Mouse (Mus musculus) mouse trophoblast stem cell (cell line): ENCODE data around the gene Bms1.

Experiments used
- in situ Hi-C, 2 experiments: fragments of 300-500 bp; cut with MseI, MboI; formaldehyde crosslinking; loops; 2 replicates in 1 of 2; 3 replicates in 1 of 2; pipeline ENCODE4 v1.15.1; 2025

The Bms1 gene

DNA sequence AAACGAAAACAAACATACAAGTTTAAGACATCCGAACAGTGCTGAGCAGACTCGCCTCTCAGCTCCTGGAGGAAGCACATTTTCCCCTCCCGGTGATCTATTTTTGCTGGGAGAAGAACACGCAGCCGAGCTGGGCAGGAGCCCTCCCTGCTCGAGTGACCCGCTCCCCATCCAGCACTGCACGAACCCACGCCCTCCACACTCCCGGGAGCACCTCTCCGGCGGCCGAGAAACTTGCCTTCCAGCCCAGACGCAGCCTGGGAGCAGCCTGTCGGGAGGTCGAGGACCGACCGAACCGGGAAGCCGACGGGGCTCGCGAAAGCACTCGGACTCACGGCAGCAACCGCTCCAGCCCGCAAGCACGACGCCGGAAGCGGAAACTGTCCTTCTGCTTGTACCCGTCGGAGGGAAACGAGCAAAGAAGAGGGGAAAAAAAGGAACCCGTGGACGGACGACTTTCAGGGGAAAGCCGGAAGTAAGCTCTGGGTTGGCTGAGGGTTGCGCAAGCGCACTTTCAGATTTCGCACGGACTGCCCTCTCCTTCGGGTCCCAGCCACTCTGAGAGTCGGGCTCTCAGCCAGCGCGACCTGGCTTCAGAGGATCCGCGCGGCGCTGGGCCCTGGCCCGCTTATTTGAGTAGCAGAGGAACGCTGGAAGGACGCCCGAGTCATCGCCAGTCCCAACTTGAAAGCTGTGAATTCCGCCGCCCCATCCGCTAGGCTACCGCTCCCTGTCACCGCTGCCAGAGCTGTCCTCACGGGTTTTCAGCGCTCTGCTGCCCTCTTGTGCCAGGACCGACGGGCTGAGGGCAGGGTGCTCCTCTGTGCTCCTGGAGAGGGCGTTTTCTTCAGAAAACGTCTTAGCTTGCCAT is at the start of gene Bms1:
Gene Bms1, minus strand, starts transcription at position 425 of the 871 bp plus-strand sequence.
- in situ Hi-C loops: no loop called here

- in situ Hi-C loops: no loop called here
These were observed 42.9 kb upstream of the Bms1 start for GRCm38 (mm10) chr6:118462069-118462705.

DNA sequence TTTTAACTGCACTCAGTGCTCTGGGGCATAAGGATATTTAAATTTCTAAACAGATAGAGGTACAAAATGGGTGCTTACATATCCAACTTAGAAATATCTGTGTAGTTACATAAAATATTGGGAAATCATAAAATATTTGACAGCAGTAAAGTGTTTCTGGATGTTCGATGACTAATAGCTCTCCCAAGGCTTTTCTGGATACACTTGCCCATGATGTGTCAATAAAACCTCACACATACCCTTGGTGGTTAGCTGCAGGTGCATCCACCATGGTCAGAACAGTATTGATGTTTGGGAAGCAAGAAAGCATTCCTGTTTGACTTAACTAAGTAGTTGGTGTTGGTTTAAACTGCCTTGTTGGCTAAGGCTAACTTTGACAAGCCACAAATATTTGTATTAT is 38.5 kb upstream of the Bms1 start:
- in situ Hi-C loops: no loop called here

- in situ Hi-C loops: no loop called here
These were observed 35.9 kb upstream of the Bms1 start, which contains the start of gene Zfp248 for GRCm38 (mm10) chr6:118455042-118455631. TSS of gene Zfp248 (minus strand) at chr6:118455528.

DNA sequence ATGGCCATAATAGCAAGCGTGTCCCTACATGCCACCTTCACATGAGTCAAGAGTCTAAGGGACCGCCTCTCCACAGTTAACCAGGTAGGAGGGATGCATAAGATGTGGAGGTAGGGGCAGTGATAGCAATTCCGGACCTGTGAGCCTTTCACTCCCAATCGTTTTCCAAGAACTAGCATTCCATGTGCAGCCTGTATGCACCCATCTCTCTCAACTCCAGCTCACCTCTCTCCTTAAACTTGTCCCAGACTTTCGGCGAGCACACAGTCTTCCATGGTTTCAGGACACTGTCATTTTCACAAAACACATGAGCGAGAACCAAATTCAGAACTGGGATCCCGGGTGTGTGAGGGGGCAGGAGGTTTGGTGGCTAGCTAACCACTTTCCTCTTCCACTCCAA is 35.2 kb upstream of the Bms1 start:
- in situ Hi-C loops: no loop called here

- in situ Hi-C loops: no loop called here
These were observed 12.2 kb upstream of the Bms1 start for GRCm38 (mm10) chr6:118431502-118431901.

DNA sequence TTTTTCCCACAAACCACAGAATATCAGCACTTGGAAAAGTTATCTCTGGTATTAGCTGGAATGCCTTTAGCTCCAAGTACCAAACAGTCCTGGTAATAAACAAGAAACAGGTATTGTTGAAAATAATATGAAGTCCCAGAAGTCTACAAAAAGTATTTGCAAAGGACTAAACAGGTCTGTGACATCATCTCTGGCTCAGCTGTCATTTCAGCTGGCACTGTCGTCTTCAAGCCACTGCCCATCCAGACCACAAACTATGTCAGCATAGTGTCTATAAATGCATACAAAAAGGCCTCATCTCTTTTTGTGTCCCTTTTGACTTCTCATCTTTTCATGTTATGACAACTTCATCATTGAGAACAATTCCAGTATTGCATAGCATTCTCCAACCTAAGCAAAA is 7.4 kb upstream of the Bms1 start:
- in situ Hi-C loops: no loop called here

DNA sequence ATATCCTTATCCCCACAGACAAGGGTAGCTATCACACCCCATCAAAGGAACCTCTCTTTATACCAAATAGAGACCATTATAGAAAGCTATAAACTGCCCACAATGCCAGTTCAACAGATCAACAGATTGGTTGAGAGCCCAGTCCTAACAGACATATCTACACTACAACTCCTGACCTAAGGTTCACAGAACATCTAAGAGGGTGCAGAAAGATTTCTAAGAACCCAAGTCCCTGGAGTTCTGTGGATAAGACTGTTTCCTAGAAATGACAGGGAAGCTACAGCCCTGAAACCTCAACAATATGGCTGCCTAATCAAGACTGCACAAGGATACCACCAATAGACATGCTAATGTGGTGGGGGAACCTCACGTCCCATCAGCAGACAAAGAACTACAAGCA is 8.8 kb downstream of the Bms1 start:
- in situ Hi-C loops: no loop called here

DNA sequence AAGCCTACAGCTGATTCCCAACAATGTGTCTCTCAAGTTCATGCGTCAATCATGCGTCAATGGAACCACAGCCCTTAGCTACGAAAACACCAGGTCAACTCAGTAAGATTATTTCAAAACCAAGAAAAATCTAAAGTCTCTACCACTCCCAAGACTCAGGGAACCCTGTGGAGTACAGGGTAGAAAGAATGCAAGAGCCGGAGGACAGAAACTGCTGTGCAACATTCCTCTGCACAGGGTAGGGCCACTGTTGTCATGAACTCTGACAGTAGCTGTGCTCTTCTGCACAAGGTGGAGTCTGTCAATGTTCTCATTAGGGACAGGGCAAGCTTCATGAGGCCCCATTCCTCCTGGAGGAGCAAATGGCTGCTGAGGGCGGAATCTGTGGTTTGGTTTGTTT is 10.8 kb downstream of the Bms1 start:
- in situ Hi-C loops: no loop called here

DNA sequence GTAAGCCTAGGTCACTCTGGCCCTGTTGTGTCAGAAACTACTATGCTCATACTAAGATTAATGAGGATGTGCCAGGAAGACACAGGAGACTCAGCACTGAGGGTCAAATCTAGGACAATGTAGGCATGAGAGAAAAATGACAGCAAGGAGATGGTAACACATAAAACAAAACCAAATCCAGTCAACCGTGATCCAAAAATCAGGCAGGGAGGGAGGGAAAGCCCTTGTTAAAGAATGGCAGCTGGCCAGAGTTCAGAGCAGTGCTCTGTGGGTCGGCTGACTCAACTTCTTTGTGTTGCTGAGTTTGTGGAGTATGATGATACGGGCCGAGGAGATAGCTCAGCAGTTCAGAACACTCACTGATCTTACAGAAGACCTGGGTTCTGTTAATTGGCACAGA is 12.9 kb downstream of the Bms1 start:
- in situ Hi-C loops: no loop called here

DNA sequence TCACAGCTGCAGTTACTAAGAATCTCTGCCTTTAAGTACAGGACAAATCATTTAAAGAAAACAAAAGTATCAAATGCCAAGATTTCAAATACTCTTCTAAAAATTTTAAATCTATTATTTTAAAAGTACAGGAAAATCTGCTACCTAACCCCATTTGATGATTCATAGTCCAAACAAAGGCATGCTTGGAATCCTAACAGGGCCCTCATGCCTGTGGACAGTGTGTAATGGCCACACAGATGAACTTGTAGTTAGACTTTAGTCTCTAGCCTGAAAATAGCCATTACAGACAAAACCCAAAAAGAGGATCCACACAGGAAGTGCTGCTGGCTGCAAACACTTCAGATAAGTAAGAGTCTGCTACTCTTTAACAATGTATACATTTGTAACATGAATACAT is 28.5 kb downstream of the Bms1 start:
- in situ Hi-C loops: no loop called here

- in situ Hi-C loops: loop anchor here in 1 of 2 experiments (10.0 kb wide), 1 partner anchor 201 kb away; no protein-coding TSS in a partner anchor
These were observed 33.3 kb downstream of the Bms1 start for GRCm38 (mm10) chr6:118385962-118386361.

DNA sequence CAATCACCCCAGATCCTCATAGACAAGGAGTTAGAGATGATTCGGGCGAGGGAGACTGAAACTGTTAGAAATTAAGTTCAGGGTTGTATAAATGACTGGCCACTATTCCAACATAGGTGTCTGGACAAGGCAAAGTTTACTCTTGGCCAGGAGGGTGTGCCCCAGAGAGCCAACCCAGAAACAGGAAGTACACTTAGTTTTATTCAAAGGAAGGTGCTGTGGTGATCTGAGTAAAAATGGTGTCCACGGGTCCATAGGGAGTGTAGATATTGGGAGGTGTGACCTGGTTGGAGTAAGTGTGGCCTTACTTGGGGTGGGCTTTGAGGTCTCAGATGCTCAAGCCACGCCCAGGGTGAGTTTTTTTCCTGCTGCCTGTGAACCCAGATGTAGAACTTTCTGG is 38.0 kb downstream of the Bms1 start:
- in situ Hi-C loops: loop anchor here in 1 of 2 experiments (10.0 kb wide), 1 partner anchor 196 kb away; no protein-coding TSS in a partner anchor

- in situ Hi-C loops: loop anchor here in 1 of 2 experiments (10.0 kb wide), 1 partner anchor 196 kb away; no protein-coding TSS in a partner anchor
These were observed 38.6 kb downstream of the Bms1 start for GRCm38 (mm10) chr6:118380630-118381029.

DNA sequence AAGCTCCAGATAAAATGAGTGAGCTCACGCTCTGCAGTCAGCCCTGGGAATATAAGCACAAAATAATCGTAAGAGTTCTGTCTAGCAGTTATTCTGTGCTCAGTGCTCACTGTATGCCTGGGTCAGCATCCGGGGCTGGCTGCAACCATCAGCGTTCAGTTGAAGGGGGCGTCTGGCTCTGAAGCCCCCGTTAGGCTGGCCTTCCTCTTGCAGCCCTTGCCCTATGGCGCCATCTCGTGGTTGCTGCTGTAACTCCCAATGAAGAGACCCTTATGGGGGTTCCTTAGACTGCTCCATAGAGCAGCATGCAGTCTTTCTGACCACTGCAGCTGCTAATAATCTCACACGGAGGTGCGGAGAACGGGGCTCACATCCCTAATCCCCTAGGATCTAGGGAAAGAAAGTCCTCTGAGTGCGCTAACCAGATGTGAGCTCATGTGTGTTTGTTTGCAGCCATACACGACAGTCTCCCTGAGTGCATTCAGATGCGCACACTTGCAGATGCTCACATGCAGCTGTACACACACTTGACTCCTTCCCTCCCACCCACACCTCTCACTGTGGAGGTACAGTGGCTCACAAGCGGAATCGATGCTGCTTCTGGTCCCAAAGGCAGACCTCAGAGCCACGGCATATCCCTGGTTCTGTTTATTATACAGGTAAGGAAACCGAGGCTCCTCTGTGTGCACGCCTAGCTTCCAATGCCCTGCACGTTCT is 39.7 kb downstream of the Bms1 start:
- in situ Hi-C loops: loop anchor here (10.0 kb wide), 1 partner anchor 195 kb away; no protein-coding TSS in a partner anchor

GRCm38 (mm10) chr6:118377611-118378010 is 41.7 kb downstream of the Bms1 start:
- in situ Hi-C loops: loop anchor here in 1 of 2 experiments (10.0 kb wide), 1 partner anchor 193 kb away; no protein-coding TSS in a partner anchor

- in situ Hi-C loops: loop anchor here in 1 of 2 experiments (10.0 kb wide), 1 partner anchor 191 kb away; no protein-coding TSS in a partner anchor
These were observed 43.3 kb downstream of the Bms1 start for GRCm38 (mm10) chr6:118376023-118376422.

DNA sequence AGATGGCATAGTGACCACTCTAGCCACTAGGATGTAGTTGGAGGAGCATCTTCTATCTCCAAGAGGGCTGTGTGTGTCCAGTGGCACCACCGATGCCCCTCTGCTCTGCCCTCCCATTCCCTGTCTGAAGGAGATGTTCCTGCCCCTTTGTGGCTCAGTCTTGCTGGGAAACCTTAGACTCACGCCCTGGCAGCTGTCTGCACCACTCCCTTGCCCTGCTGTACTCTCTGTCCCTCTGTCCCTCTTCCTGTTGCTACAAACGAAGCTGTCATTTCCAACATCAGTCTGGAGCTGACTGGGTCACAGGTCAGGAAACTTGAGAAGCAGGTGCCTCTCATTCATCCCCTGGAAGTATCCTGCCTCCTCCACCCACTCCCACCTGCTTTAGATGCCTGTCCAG is 43.8 kb downstream of the Bms1 start:
- in situ Hi-C loops: loop anchor here in 1 of 2 experiments (10.0 kb wide), 1 partner anchor 191 kb away; no protein-coding TSS in a partner anchor

- in situ Hi-C loops: loop anchor here in 1 of 2 experiments (10.0 kb wide), 1 partner anchor 190 kb away; no protein-coding TSS in a partner anchor
These were observed 44.2 kb downstream of the Bms1 start for GRCm38 (mm10) chr6:118375026-118375425.

DNA sequence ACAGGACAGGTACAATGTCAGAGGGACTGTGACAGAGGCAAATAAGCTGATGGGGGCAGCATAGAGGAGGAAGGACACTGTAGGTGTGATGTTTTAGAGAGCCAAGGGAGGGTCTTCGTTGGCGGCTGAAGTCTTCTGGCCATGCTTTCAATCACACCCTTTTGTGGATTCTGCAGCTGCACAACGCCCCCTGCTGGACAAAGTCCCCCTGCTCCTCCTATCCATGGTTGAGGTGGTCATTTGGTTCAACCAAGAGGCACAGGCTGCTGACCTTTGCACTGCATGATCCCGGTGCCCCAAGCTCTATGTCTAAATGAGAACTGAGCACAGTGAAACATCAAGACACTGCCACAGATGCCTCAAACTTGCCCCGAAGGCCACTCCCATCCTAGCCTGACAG is 46.0 kb downstream of the Bms1 start:
- in situ Hi-C loops: loop anchor here in 1 of 2 experiments (10.0 kb wide), 1 partner anchor 188 kb away; no protein-coding TSS in a partner anchor

DNA sequence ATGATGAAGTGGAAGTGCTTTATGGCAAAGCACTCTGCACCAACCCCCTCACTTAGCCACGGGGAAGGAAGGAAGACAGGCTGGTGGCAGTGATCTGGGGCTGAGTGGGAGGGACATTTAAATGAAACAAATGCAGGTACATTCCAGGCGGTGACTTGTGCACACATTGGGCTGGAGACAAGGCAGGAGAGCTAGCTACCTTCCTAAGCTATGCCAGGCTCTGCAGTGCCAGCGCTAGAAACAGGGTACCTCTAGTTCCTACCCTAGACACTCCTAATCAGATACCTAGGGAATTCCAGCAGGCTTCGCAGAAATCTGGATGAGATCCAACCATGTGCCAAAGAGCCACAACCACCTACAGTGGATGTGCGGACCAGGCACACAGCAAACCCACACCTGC is 46.5 kb downstream of the Bms1 start:
- in situ Hi-C loops: loop anchor here in 1 of 2 experiments (10.0 kb wide), 1 partner anchor 188 kb away; no protein-coding TSS in a partner anchor
